Mouse (Mus musculus) heart, adult 18-20 months (tissue): Measurements from ENCODE around the gene Prrxl1. TPM values are rescaled to one million over a fixed set of nuclear protein-coding genes. Genes with fewer than 3 reads are reported as not detected.

ENCODE experiments used
- total RNA-seq, 2 experiments: library from RNA; stranded (reverse); gene quantifications; 2 replicates each; pipeline ENCODE4 v1.2.3; 2021

Prrxl1 gene
- total RNA-seq, 2 experiments from 2014 or later, result not detected

Other genes with a start within 250 kb of the Prrxl1 start
- gene 1700024G13Rik, start 211.0 kb upstream of the Prrxl1 start, total RNA-seq, result not detected
- not detected for gene Slc18a3, start 134.6 kb upstream of the Prrxl1 start, total RNA-seq
- not detected for gene Chat, start 133.4 kb upstream of the Prrxl1 start, total RNA-seq
- 1 to 10 TPM; 3.2 to 3.3 TPM for gene Ercc6, start 85.9 kb upstream of the Prrxl1 start, total RNA-seq
- 100 to 1,000 TPM in 1 of 2 experiments, 10 to 100 TPM in 1; 98.0 to 103 TPM for gene 3425401B19Rik, start 85.9 kb downstream of the Prrxl1 start, total RNA-seq
- under 1 TPM; 0.39 to 0.50 TPM for gene Tmem273, start 186.6 kb downstream of the Prrxl1 start, total RNA-seq
- not detected for gene Fam170b, start 234.6 kb downstream of the Prrxl1 start, total RNA-seq